Mouse (Mus musculus) heart, adult 10 weeks (tissue): Measurements from ENCODE around the gene Rcbtb2. TPM values are rescaled to one million over a fixed set of nuclear protein-coding genes. Genes with fewer than 3 reads are reported as not detected.

Experiments
- polyA plus RNA-seq: library from polyadenylated mRNA; stranded (reverse); fragments of 350-450 nt; fragmentation: Illumina TruSeq; extraction: RNeasy Lipid Tissue Mini Kit (QIAGEN cat#74804); gene quantifications from one replicate; pipeline ENCODE4 v1.2.3, GENCODE M21; 2014; ENCODE audit warnings: low read depth, low replicate concordance

Gene Rcbtb2
- polyA plus RNA-seq, result 25.0 TPM

GRCm38 (mm10) chr14:73122923-73123278 lies at the start of gene Rcbtb2:
Rcbtb2 (plus strand) TSS chr14:73123037.

DNA sequence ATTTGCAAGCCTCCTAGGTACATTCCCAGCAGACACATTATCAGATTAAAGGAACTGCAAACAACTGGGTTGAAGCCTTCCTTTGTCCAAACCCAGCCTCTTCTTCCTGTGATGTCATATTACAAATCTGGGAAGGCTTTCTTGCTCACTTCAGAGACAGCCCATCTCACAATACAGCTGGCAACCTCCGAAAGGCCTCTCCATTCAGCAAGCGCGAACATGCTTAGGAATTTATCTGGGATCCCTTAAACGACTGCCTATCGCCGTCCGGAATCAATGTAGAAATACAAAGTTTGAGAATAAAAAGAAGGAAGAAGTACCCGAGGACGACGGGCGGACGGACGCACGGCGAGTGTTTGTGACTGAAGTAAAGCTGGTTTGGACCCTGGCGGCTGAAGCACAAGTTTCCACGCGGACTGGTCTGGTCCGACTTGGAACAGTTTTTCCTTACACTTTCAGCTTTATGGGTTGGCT lies 115.0 kb downstream of the Rcbtb2 start, which contains the start of gene Lpar6:
Gene Lpar6 (plus strand): TSS at position 48 of the 474 bp plus-strand sequence.

Other genes starting within 250 kb of the Rcbtb2 start
- gene Cysltr2, start 73.9 kb upstream of the Rcbtb2 start, polyA plus RNA-seq, result not detected
- 4.5 TPM for gene Lpar6, start 114.9 kb downstream of the Rcbtb2 start, polyA plus RNA-seq
- gene Rb1, start 202.8 kb downstream of the Rcbtb2 start, polyA plus RNA-seq, result 15.7 TPM